Mouse (Mus musculus) liver, postnatal 0 days (tissue): Measurements from ENCODE around the gene T.

ENCODE experiments used
- CTCF ChIP-seq: sonication (generic); IDR thresholded peaks from 2 replicates; pipeline ENCODE4 v1.5.1; 2016; ENCODE audit warnings: antibody characterized with exemption, low read depth
- EP300 ChIP-seq: IDR thresholded peaks from 2 replicates; pipeline ENCODE4 v1.6.1; 2016; ENCODE audit warnings: antibody characterized with exemption, low read depth, mild to moderate bottlenecking

- TF ChIP-seq CTCF: no peak
- TF ChIP-seq EP300: no peak
These were observed 22.7 kb downstream of the T start for GRCm38 (mm10) chr17:8456856-8457460.
